11 mouse cellular contexts compared by ENCODE assay signal in the genomic region with DNA sequence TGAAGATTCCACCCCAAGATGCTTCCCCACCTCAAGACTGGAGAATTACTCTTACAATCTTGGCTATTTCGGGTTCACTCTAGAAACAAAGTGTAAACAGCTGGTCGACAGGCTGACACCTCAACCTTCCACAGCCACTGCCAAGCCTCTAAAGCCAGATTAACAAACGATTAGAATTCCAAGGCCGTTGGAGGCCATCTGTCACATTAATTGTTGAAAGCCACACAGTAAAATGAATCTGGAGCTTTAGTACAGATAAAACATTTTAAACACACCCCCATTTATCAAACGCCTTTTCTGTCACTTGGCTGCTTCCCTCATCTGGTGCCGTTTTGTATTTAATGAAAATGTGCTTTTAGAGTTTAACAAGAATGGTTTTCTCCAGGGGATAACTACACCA.
DNase-seq lines count a peak whose midpoint lies in the region; ATAC-seq lines count a peak whose summit lies in the region.
"Had no signal": no experiment of that assay in that cellular context is flagged by ENCODE, and none has a peak within 500 bp of the region (broad histone marks: within the 10 kb centered on the region; RNA-seq: fewer than 3 reads in every experiment).

No protein-coding gene starts in this region.

- H3K4me3 ChIP-seq in hindbrain, embryonic 11.5 days (ENCODE audit: low read depth, low read length) = no peak overlapping the region
- H3K4me3 ChIP-seq in neural tube, embryonic 13.5 days = no peak overlapping the region
- H3K4me3 ChIP-seq: heart, adult 2 months; lung, embryonic 15.5 days had no signal

- intact Hi-C loops in gastrocnemius, postnatal 14 days (cut with DNase I; ENCODE audit: low total_unique reads) = no loop called here
- intact Hi-C loops in gastrocnemius, postnatal 36 days (cut with DNase I) = no loop called here

- H3K9ac ChIP-seq in hindbrain, embryonic 11.5 days (ENCODE audit: low read depth, low read length) = no peak overlapping the region
- H3K9ac ChIP-seq in neural tube, embryonic 13.5 days = no peak overlapping the region
- H3K9ac ChIP-seq: lung, embryonic 15.5 days had no signal

- H3K9me3 ChIP-seq in hindbrain, embryonic 11.5 days (ENCODE audit: control insufficient read depth, low read length) = no peaks in the 10 kb centered on the region
- H3K9me3 ChIP-seq in neural tube, embryonic 13.5 days = no peaks in the 10 kb centered on the region
- H3K9me3 ChIP-seq: lung, embryonic 15.5 days had no signal

- no peaks in the 10 kb centered on the region for H3K4me1 ChIP-seq in hindbrain, embryonic 11.5 days (replicated peaks; ENCODE audit: control insufficient read depth, insufficient read depth, low read length)
- H3K4me1 ChIP-seq in neural tube, embryonic 13.5 days (replicated peaks) = 0 out of 2 replicates have a peak, but pooled peaks cover 5% of the 10 kb centered on the region
- H3K4me1 ChIP-seq: lung, embryonic 15.5 days had no signal

- 41% methylated on average over 6 of the region's 6 CpGs for WGBS in hindbrain, embryonic 11.5 days
- 23% methylated on average over 6 of the region's 6 CpGs for WGBS in neural tube, embryonic 13.5 days

- no peak overlapping the region for H3K4me2 ChIP-seq in hindbrain, embryonic 11.5 days (replicated peaks; ENCODE audit: low read depth, low read length)
- no peak overlapping the region for H3K4me2 ChIP-seq in neural tube, embryonic 13.5 days
- H3K4me2 ChIP-seq: lung, embryonic 15.5 days had no signal

- no peaks in the 10 kb centered on the region for H3K36me3 ChIP-seq in hindbrain, embryonic 11.5 days (ENCODE audit: control insufficient read depth, insufficient read depth, low read length)
- no peaks in the 10 kb centered on the region for H3K36me3 ChIP-seq in neural tube, embryonic 13.5 days
- H3K36me3 ChIP-seq: lung, embryonic 15.5 days had no signal

- DNase-seq in layer of hippocampus, adult 11-12 months (ENCODE audit: low spot score) = peak; percentile 26
- DNase-seq in layer of hippocampus, adult 9-10 months (ENCODE audit: low spot score) = no peak
- DNase-seq in cerebellum, adult 9-11 months = peak; percentile 55
- DNase-seq in hindbrain, embryonic 11.5 days (ENCODE audit: low spot score) = peak; percentile 45
- DNase-seq in gastrocnemius, postnatal 14 days = no peak
- DNase-seq in right cerebral cortex, postnatal 36 days (ENCODE audit: low spot score in 2 of 2) = no peak
- no peak for DNase-seq in gastrocnemius, postnatal 36 days
- DNase-seq: heart, adult 2 months; spleen, adult 18-20 months had no signal

- no peaks in the 10 kb centered on the region for H3K27me3 ChIP-seq in hindbrain, embryonic 11.5 days (ENCODE audit: control insufficient read depth, insufficient read depth, low read length)
- H3K27me3 ChIP-seq in neural tube, embryonic 13.5 days = no peaks in the 10 kb centered on the region
- H3K27me3 ChIP-seq: lung, embryonic 15.5 days had no signal

- H3K27ac ChIP-seq in hindbrain, embryonic 11.5 days (ENCODE audit: low read depth, low read length) = no peak overlapping the region
- no peak overlapping the region for H3K27ac ChIP-seq in neural tube, embryonic 13.5 days (replicated peaks)
- H3K27ac ChIP-seq: heart, adult 2 months; lung, embryonic 15.5 days had no signal

- peak; percentile 75 for ATAC-seq in hindbrain, embryonic 11.5 days (ENCODE audit: low FRiP score)
- peak; percentile 43; the same call in 1 of the 2 replicates for ATAC-seq in neural tube, embryonic 13.5 days (ENCODE audit: low read depth)

Comparison
In these comparisons a context has a peak if more than half of its experiments do, and no peak if none do; other contexts are left out.
1. DNase-seq: peak in layer of hippocampus, adult 11-12 months (single experiment), cerebellum, adult 9-11 months (single experiment) and hindbrain, embryonic 11.5 days (single experiment); none in layer of hippocampus, adult 9-10 months (single experiment), gastrocnemius, postnatal 14 days (single experiment), right cerebral cortex, postnatal 36 days (0 of 2) and gastrocnemius, postnatal 36 days (0 of 2).